Mouse (Mus musculus): ENCODE data around the gene Gpr139.

The Gpr139 gene

DNA sequence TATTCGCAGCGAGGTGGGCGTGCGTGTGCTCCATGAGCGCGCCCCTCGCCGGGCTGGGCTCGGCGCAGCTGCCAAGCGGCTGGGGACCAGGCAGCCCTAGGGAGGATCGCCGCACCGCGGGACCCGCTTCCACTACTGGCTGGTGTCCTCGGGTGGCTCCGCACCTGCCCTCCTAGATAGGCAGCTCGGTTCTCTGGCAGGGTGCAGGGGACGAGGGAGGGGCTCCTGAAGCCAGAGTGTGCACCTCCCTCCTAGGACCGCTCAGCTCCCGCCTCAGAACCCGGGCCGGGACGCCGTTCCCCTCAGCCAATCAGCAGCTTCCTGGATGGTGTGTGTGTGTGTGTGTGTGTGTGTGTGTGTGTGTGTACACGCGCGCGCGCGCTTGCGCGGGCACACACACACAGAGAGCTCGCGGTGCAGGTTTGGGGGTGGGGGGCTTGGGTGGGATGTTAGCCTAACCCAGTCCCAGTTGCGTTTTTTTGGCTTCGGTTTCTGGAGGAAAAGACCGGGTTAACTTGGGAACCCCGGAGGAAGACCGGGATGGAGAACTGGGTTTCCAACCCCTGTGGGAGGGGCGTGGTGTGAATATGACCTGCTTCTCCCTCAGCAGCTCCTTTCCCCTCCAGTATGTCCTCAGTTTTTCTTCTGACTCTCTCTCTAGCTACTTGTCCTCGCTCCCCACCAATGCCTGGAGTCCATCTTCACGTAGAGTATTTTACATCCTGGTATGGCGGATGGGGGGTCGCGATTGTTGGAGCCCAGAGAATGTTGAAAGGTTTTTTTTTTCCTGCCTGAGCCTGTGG lies at the start of gene Gpr139:
Gene Gpr139, minus strand, starts transcription at position 263 of the 803 bp plus-strand sequence.
- peak in 1 of 2 experiments; percentile 3 for DNase-seq

DNA sequence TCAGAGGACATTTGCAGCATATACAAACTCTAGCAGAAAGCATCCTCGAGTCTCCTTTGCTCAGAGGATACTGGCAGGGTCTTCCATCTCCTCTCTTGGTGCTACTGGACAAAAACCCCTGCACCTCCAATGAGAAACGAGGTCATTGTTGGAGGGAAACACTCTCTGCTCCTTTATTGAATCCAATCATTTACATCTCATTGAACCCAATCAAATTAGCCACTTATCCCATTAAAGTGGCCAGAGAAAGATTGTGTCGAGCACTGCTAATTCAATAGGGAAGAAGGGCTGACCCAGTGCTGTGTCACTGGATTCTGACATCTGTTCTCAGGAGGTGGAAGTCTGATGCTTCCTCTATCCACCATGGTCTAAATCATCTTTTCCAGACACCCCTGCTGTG lies 46.6 kb upstream of the Gpr139 start:
- no peak for DNase-seq

DNA sequence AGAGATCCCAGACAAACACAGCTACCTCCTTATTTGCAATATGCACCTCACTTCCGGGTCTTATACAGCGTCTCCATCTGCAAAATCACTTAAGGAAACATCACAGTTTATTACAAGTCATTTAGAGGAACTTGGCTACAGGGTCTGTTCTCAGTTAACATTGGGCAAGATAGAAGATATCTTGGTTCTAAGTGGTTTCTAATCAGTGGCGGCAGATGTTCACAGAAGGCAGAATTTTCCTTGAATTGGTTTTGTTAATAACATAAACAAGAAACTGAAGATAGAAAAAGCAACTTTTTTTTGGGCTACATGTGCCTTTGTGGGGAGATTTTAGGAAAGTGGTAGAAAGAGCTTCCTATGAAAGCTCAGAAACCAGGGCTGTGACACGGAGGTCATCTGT lies 38.3 kb upstream of the Gpr139 start:
- no peak for DNase-seq

DNA sequence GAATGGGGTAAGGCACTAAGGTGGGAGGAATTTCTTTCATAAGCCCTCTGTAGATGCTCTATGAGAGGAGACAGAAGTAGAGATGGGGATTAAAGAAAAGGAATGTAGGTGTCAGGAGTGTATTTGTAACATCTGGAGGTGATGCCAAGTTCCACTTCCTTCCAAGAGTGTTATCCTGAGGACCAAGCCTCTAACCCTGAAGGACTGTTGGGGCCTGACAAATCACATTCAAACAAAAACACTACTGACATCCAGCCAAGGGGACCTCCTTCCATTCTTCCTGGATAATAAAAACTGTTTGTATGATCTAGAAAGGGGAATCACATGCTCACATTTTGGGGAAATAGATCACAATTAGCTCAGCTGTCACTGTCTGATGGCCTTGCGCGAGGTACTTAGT lies 34.7 kb upstream of the Gpr139 start:
- no peak for DNase-seq

DNA sequence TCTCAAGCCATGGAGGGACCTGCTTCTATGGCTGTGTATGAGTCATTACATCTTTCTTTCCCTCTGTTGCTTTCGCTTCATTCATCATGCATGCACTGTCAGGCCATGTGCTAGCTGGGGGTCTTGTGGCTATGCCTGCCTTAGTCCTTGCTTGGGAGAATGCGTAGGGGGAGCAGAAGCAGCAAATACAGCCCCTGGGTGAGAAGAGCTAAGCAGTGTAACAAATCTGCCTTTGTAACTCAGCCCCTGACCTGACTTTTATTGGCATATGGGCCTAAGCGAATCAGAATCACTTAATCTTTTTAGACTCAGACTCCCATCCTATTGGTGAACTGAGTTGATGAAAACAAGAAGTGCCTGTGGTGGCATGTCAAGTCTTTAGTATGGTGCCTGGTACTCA lies 22.8 kb upstream of the Gpr139 start:
- no peak for DNase-seq

DNA sequence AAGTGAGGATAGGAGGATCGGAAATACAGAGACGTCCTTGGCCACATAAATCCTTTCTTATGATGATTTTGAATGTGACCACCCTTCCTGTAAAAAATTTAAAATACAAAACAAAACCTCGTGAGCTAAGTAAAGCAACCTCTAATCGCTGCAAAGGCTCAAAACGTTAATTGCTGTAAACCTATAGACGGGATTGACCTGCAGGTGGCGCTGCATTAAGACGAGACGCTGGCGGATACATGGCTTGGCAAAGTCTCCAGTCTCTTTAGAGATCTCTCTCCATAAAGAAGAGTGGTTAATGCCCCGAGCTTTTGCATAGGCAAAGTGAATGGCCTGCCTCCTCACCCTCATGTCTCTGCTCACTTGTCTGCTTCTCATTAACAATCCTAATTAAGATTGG lies 2.0 kb upstream of the Gpr139 start:
- peak; percentile 11 to 14 for DNase-seq

DNA sequence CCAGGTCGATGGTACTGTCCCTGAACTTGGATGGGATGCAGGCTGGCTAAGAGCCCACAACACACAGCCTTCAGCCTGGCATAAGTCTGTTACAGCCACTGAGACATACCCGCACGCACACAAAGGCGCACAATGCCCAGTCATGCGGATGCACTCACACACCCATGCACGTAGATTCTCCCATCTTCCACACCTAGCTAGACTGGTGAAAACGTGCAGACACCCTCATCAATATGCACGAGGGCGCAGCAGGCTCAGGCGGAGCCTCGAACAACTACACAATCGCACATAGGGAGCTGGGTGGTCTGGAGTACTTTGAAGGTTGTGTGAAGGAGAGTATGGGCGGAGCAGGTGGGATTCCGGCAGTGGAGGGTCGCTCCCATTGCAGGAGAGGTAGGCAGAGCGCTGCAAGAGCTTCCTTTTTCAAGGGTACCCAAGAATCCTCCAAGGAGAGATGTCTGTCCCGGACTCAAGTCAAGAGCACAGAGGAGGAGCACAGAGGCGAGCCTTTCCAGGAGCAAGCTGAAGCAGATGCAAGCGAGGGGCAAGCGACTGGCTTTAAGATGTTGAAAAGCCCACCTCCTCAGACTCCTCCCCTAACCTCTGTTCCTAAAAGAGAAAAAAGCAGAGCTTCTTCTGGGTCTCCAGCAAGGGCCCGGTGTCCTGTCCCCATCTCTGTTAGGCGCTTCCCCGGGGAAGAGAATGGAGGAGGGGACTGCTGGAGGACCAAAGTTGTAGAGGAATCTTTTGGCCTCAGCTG lies 958 bp upstream of the Gpr139 start:
- DNase-seq, result no peak

DNA sequence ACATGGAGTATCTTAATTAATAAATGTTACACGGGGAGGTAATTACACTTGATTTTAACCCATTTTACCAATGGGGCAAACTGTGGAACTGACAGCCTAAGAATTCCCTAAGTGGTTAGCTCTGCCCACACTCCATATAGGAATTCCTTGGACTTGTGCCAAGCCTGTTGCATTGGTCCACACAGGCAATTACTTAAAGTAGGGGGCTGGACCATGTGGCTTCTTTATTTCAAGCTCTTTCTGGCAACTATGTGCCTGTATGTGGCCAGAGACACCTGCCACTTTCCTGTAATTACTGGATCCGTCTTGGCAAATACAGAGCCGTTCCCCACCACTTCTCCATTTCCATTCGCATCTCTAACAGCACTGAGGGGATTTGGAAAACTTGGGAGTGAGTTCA lies 3.4 kb downstream of the Gpr139 start:
- no peak for DNase-seq

DNA sequence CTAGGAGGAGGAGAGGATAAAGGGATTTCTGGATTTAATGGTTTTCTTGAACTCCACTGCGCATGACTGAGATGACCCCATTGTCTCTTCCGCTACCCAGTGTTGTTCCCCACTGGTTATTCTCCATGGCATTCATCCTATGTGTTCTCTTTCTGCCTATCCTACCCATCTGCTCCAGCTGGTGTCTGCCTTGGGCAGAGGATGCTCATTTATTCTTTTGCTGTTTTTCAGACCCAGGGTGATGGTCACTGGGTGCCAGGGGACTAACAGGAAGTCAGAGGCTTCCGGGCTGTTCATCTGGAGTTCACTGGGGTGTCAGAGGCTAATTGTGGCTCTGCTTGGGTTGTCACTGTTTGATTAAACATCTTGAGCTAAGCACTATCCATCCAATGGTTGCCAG lies 24.4 kb downstream of the Gpr139 start:
- no peak for DNase-seq

DNA sequence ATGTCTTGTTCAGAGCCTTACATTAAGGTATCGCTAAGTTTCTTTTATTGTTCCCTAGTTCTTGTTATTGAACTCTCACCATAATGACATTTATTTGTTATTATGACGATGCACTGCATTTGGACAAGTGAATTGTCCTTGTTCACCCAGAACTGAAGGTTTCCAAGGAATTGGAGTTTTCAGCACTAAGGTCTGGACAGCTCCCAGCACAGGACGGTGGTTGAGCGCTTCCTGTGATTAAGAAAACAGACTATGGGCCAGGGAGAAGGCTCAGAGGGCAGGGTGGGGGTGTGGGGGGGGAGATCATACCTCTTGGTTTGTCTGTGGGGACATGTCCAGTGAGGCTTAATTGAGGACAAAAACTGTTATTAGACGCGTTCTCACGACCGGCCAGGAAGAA lies 72.6 kb downstream of the Gpr139 start:
- DNase-seq, result no peak

DNA sequence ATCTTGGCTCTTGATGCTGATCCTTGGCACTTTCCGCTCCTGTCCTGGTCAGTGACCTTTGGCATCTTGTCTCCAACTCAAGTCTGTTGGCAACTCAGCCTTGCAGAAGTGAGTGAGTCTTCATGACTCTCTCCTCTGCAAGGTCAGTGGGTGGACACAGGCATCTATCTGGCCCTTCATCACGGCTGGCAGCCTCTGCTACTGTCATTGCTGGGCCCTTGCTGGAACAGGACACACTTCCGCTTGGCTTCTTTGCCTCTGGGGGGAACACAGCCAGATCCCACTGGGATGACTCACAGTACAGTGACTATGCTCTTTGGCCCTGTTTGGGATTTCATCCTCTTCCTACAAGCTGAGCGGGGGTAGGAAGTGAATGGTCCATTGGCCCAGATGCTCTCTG lies 78.5 kb downstream of the Gpr139 start:
- peak; percentile 1 to 3 for DNase-seq

DNA sequence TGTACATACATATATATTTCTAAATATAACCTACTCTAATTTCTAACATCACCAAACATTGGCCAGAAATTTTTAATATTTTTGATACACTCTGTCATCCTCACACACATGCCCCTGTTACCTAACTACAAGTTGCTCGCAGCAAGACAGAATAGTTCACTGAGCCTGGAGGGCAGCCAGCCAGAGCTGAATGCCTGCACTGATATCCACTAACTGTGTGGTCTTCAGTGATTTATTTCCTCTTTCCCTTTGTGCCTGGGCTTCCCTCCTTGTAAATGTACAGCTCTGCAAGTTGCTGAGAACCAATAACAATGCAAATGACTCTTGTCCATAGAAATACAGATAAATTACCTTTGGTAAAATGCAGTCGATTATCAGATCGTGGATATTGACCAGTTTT lies 87.8 kb downstream of the Gpr139 start:
- DNase-seq, result no peak
